Mouse (Mus musculus) forebrain, embryonic 12.5 days (tissue): Measurements from ENCODE around the gene Fxyd7. TPM values are rescaled to one million over a fixed set of nuclear protein-coding genes. Genes with fewer than 3 reads are reported as not detected.

Experiments used
- ATAC-seq: fragments of 200-750 bp; cut with Nextera tagmentation; 2 replicates; pipeline ENCODE4 v1.8.0; 2017; ENCODE audit warnings: moderate TSS enrichment; ENCODE audit not compliant: low FRiP score
- H3K27ac ChIP-seq: fragments of 300-500 bp; sonication (generic); 2 replicates; pipeline ENCODE4 v1.5.1; 2016; ENCODE audit warnings: mild to moderate bottlenecking
- H3K27me3 ChIP-seq: fragments of 300-500 bp; sonication (generic); 2 replicates; pipeline ENCODE4 v1.6.1; 2016; ENCODE audit warnings: mild to moderate bottlenecking
- H3K36me3 ChIP-seq: fragments of 300-500 bp; sonication (generic); replicated peaks from 2 replicates; pipeline ENCODE4 v1.6.1; 2016; ENCODE audit warnings: mild to moderate bottlenecking
- H3K4me1 ChIP-seq: fragments of 300-500 bp; sonication (generic); 2 replicates; pipeline ENCODE4 v1.6.1; 2016
- H3K4me2 ChIP-seq: fragments of 300-500 bp; sonication (generic); 2 replicates; pipeline ENCODE4 v1.6.1; 2016; ENCODE audit warnings: mild to moderate bottlenecking, moderate library complexity
- H3K4me3 ChIP-seq: fragments of 300-500 bp; sonication (generic); replicated peaks from 2 replicates; pipeline ENCODE4 v1.5.1; 2016; ENCODE audit warnings: mild to moderate bottlenecking
- H3K9ac ChIP-seq: fragments of 300-500 bp; sonication (generic); 2 replicates; pipeline ENCODE4 v1.6.1; 2016; ENCODE audit warnings: mild to moderate bottlenecking
- H3K9me3 ChIP-seq: fragments of 300-500 bp; sonication (generic); 2 replicates; pipeline ENCODE4 v1.6.1; 2016
- WGBS: fragments of 180-500 bp; shearing (Covaris S2); methylation state at CpG from one replicate; pipeline ENCODE4 v1.1.7; 2016; 5-methylcytosine and 5-hydroxymethylcytosine counted together
- microRNA-seq: library from miRNA; unstranded; fragments of <30 nt; microRNA quantifications from one replicate; pipeline ENCODE4, GENCODE M21; 2017
- polyA plus RNA-seq: library from polyadenylated mRNA; unstranded; fragments of >200 nt; fragmentation: Nextera tagmentation; extraction: Ambion mirVana; gene quantifications from 2 replicates; pipeline ENCODE4 v1.2.1, GENCODE M21; 2016

Fxyd7 gene
- polyA plus RNA-seq, 1 experiment from 2014 or later = 14.3 TPM

- Histone ChIP-seq H3K9ac (no peak overlapping the region), H3K4me2 (no peak overlapping the region), H3K27ac (no peak overlapping the region), H3K4me1 (peaks cover 6% of the 10 kb centered on the region; the same call in 1 of the 2 replicates), H3K27me3 (no peaks in the 10 kb centered on the region), H3K4me3 (no peak overlapping the region), H3K9me3 (no peaks in the 10 kb centered on the region), H3K36me3 (no peaks in the 10 kb centered on the region)
- ATAC-seq = no peak; the same call in 1 of the 2 replicates
- WGBS = 66% methylated on average over 10 of the region's 10 CpGs
Measured at GRCm38 (mm10) chr7:31017104-31017901, 34.0 kb downstream of the Fxyd7 start.

DNA sequence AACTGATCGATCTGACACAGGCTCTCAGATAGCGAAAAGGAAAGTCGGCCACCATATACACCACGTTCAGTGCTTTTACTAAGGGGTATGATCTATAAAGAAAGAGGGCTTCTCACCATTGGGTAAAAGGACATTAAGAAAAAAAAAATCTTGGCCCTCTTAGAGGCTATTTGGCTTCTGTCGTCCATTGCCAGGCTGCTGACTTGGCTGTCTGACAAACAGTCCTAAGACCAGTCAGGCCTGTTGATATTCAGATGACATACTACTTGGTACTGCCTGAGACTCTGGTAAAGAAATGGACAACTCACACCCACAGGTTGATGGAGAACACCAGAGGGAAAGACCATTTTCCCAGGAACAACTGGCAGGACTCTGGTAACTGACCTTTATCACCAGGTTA is 38.3 kb downstream of the Fxyd7 start:
- Histone ChIP-seq H3K27ac (no peak overlapping the region), H3K4me3 (no peak overlapping the region), H3K36me3 (no peaks in the 10 kb centered on the region), H3K27me3 (no peaks in the 10 kb centered on the region), H3K9ac (no peak overlapping the region), H3K4me1 (peaks cover 6% of the 10 kb centered on the region; the same call in 1 of the 2 replicates), H3K9me3 (no peaks in the 10 kb centered on the region), H3K4me2 (no peak overlapping the region)
- ATAC-seq = no peak
- 91% methylated on average over 5 of the region's 5 CpGs for WGBS

DNA sequence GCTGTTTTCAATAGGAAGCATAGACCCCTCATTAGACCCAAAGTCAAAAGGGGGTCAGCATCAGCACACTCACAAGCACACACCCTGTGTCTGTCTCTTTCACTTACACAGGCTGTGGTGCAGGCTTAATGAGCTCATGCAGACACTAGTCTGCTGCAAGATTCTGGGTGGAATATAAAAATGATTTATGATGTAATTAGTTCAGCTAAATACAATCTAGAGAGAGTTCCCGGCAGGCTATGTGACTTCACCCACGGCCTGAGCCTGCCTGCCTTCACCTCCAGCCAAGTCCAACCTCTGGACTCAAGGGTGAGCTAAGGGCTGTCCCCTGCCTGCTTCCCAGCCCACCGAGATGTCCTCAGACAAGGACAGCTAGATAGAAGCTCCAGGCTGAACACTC is 42.4 kb downstream of the Fxyd7 start:
- H3K27ac ChIP-seq = no peak overlapping the region
- H3K36me3 ChIP-seq = no peaks in the 10 kb centered on the region
- H3K27me3 ChIP-seq = no peaks in the 10 kb centered on the region
- no peaks in the 10 kb centered on the region for H3K4me1 ChIP-seq
- H3K4me3 ChIP-seq = no peak overlapping the region
- H3K9me3 ChIP-seq = no peaks in the 10 kb centered on the region
- no peak overlapping the region for H3K9ac ChIP-seq
- WGBS = 86% methylated on average over 3 of the region's 3 CpGs
- H3K4me2 ChIP-seq = no peak overlapping the region
- ATAC-seq = no peak

DNA sequence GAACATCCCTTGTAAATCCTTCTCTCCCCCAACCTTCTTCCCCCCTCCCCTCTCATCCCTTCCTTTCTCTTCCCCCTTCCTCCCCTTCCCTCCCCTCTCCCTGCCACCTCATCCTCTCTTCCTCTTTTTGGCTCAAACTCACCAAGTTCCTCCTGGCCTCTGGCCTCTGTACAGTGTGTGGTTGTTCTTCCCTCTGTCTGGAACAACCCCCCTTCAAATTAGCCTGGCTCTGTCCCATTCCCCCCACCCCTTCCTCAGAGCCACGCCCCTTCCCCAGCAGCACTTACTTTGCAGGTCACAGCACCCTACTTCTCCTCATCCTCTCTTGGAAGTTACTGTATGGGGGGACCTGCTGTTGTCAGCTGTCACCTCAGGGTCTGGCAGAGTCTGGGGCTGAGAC is 43.1 kb downstream of the Fxyd7 start:
- 70% methylated on average over 1 of the region's 1 CpGs for WGBS
- no peak for ATAC-seq

GRCm38 (mm10) chr7:31007775-31008174 is 43.5 kb downstream of the Fxyd7 start:
- no peak overlapping the region for H3K27ac ChIP-seq
- no peak overlapping the region for H3K4me2 ChIP-seq
- H3K4me1 ChIP-seq = no peaks in the 10 kb centered on the region
- H3K9ac ChIP-seq = no peak overlapping the region
- no peaks in the 10 kb centered on the region for H3K9me3 ChIP-seq
- H3K4me3 ChIP-seq = no peak overlapping the region
- no peaks in the 10 kb centered on the region for H3K27me3 ChIP-seq
- no peaks in the 10 kb centered on the region for H3K36me3 ChIP-seq
- WGBS = 93% methylated on average over 1 of the region's 1 CpGs
- ATAC-seq = no peak

More for the DNA sequence above, 43.1 kb downstream of the Fxyd7 start:
- no peak overlapping the region for H3K27ac ChIP-seq
- no peak overlapping the region for H3K4me3 ChIP-seq
- H3K4me1 ChIP-seq = no peaks in the 10 kb centered on the region
- H3K9me3 ChIP-seq = no peaks in the 10 kb centered on the region
- H3K4me2 ChIP-seq = no peak overlapping the region
- H3K9ac ChIP-seq = no peak overlapping the region
- H3K36me3 ChIP-seq = no peaks in the 10 kb centered on the region
- H3K27me3 ChIP-seq = no peaks in the 10 kb centered on the region

- Histone ChIP-seq H3K4me3 (no peak overlapping the region), H3K4me1 (no peaks in the 10 kb centered on the region; the same call in 1 of the 2 replicates), H3K27ac (no peak overlapping the region), H3K9ac (no peak overlapping the region), H3K27me3 (no peaks in the 10 kb centered on the region), H3K9me3 (no peaks in the 10 kb centered on the region), H3K36me3 (no peaks in the 10 kb centered on the region), H3K4me2 (no peak overlapping the region)
- WGBS = 81% methylated on average over 8 of the region's 8 CpGs
- no peak for ATAC-seq
Measured at GRCm38 (mm10) chr7:31002650-31003049, 48.6 kb downstream of the Fxyd7 start.

- Histone ChIP-seq H3K27ac (no peak overlapping the region), H3K4me3 (no peak overlapping the region), H3K9ac (no peak overlapping the region), H3K4me2 (no peak overlapping the region), H3K4me1 (no peaks in the 10 kb centered on the region; the same call in 1 of the 2 replicates), H3K9me3 (0 out of 2 replicates have a peak, but pooled peaks cover 7% of the 10 kb centered on the region), H3K27me3 (no peaks in the 10 kb centered on the region), H3K36me3 (no peaks in the 10 kb centered on the region)
- no peak for ATAC-seq
- WGBS = 67% methylated on average over 7 of the region's 7 CpGs
Measured at GRCm38 (mm10) chr7:31000505-31001020, 50.7 kb downstream of the Fxyd7 start.

DNA sequence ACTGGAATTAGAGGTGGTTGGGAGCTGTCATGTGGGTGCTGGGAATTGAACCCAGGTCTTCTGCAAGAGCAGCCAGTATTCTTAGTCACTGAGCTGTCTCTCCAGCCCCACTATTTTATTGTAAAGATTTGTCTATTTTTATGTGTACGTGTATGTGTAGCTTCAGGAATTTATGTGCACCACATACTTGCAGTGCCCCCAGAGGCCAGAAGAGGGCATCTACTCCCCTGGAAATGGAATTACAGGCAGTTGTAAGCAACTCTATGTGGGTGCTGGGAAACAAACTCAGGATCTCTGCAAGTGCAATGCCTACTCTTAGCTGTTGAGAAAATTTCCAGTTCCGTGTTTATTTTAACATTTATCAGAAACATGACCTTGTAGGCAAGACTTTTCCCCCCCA is 54.8 kb downstream of the Fxyd7 start:
- H3K27ac ChIP-seq = no peak overlapping the region
- no peak for ATAC-seq
- WGBS = 94% methylated on average over 2 of the region's 2 CpGs
- H3K9me3 ChIP-seq = 0 out of 2 replicates have a peak, but pooled peaks cover 7% of the 10 kb centered on the region
- no peaks in the 10 kb centered on the region for H3K36me3 ChIP-seq
- H3K4me3 ChIP-seq = no peak overlapping the region
- no peaks in the 10 kb centered on the region for H3K27me3 ChIP-seq
- H3K4me1 ChIP-seq = no peaks in the 10 kb centered on the region; the same call in 1 of the 2 replicates
- no peak overlapping the region for H3K9ac ChIP-seq
- no peak overlapping the region for H3K4me2 ChIP-seq

DNA sequence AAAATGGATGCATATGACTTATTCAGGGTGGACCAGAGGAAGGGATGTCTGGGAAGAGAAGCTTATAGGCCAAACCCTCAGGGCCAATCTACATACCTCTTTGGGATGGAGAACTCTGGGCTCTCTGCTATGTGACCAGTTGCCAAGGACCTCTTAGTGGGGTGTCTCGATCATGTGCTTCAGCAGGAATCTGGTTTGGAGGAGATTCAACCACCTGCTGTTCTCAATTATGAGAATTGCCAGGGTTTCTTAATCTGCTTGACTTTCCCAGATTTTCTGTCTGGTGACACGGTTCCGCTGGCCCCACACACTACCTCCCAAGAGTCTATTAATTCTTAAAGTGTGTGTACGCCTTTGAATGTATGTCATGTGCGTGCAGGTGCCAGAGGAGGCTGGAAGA is 57.3 kb downstream of the Fxyd7 start:
- no peak overlapping the region for H3K4me3 ChIP-seq
- no peaks in the 10 kb centered on the region for H3K27me3 ChIP-seq
- no peak overlapping the region for H3K27ac ChIP-seq
- 82% methylated on average over 5 of the region's 5 CpGs for WGBS
- no peak for ATAC-seq
- H3K4me2 ChIP-seq = no peak overlapping the region
- H3K9me3 ChIP-seq = 0 out of 2 replicates have a peak, but pooled peaks cover 7% of the 10 kb centered on the region
- H3K36me3 ChIP-seq = no peaks in the 10 kb centered on the region
- H3K4me1 ChIP-seq = no peaks in the 10 kb centered on the region
- no peak overlapping the region for H3K9ac ChIP-seq

Small RNAs within 50 kb of the gene (microRNA-seq; reads per million reads assigned to microRNA genes)
- gene Mir7050 = not detected

Other genes starting within 250 kb of the Fxyd7 start
- not detected in 2 replicates for gene Ffar2, start 227.7 kb downstream of the Fxyd7 start, polyA plus RNA-seq
- gene Ffar3, start 195.3 kb downstream of the Fxyd7 start, polyA plus RNA-seq = not detected in 2 replicates
- gene Ffar1, start 189.9 kb downstream of the Fxyd7 start, polyA plus RNA-seq = not detected in 2 replicates
- gene Cd22, start 171.1 kb downstream of the Fxyd7 start, polyA plus RNA-seq = not detected in 2 replicates
- 0.13 and 0.34 TPM in 2 replicates for gene Mag, start 136.6 kb downstream of the Fxyd7 start, polyA plus RNA-seq
- gene Hamp2, start 126.8 kb downstream of the Fxyd7 start, polyA plus RNA-seq = not detected in 2 replicates
- gene Hamp, start 107.4 kb downstream of the Fxyd7 start, polyA plus RNA-seq = not detected in 2 replicates
- gene Usf2, start 94.7 kb downstream of the Fxyd7 start, polyA plus RNA-seq = 26.4 and 27.3 TPM in 2 replicates
- 24.1 and 26.4 TPM in 2 replicates for gene Lsr, start 78.0 kb downstream of the Fxyd7 start, polyA plus RNA-seq
- gene Fam187b, start 77.7 kb downstream of the Fxyd7 start, polyA plus RNA-seq = 0.82 and 1.2 TPM in 2 replicates
- 7.6 and 9.2 TPM in 2 replicates for gene Fxyd5, start 9.0 kb downstream of the Fxyd7 start, polyA plus RNA-seq
- gene Fxyd1, start 5.7 kb upstream of the Fxyd7 start, polyA plus RNA-seq = 4.0 and 6.5 TPM in 2 replicates
- gene Lgi4, start 7.9 kb upstream of the Fxyd7 start, polyA plus RNA-seq = 0.29 and 0.37 TPM in 2 replicates
- 1.1 and 1.3 TPM in 2 replicates for gene Fxyd3, start 25.2 kb upstream of the Fxyd7 start, polyA plus RNA-seq
- 0.49 and 0.67 TPM in 2 replicates for gene Hpn, start 63.8 kb upstream of the Fxyd7 start, polyA plus RNA-seq
- gene Scn1b, start 75.5 kb upstream of the Fxyd7 start, polyA plus RNA-seq = 1.1 and 1.3 TPM in 2 replicates
- 155 and 174 TPM in 2 replicates for gene Gramd1a, start 104.4 kb upstream of the Fxyd7 start, polyA plus RNA-seq
- not detected in 2 replicates for gene Scgb2b2, start 239.0 kb upstream of the Fxyd7 start, polyA plus RNA-seq
- gene Scgb1b2, start 240.4 kb upstream of the Fxyd7 start, polyA plus RNA-seq = not detected in 2 replicates